Mouse (Mus musculus): ENCODE measurements around the gene Ifit3. TPM values are rescaled to one million over a fixed set of nuclear protein-coding genes. Genes with fewer than 3 reads are reported as not detected.

Gene Ifit3
- polyA plus RNA-seq, 1 experiment = 3.0 TPM

DNA sequence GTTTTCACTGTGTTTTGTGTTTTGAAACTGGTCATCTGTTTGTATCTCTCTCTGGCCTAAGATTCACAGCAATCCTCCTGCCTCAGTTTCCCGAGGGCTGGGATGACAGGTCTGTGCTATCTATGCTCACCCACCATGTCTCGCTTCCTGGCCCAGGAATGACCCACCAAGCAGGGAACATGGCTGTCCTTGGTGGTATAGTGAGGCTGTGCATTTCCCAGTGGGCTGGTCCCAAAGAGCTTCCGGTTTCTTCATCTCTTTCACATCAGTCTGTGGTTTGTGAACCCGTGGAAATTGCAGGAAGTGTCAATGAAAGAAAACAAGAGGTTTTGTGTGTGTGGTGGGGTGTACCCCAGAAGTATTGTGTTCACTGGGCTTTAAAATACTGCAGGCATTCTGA lies 41.3 kb downstream of the Ifit3 start:
- no peaks in the 10 kb centered on the region for H3K9me3 ChIP-seq (replicated peaks; ENCODE audit: control insufficient read depth, insufficient read depth, low read length, poor library complexity, severe bottlenecking)
- H3K27me3 ChIP-seq (ENCODE audit: control insufficient read depth, insufficient read depth, low read length, poor library complexity, severe bottlenecking) = no peaks in the 10 kb centered on the region
- H3K4me1 ChIP-seq (ENCODE audit: control insufficient read depth, insufficient read depth, low read length) = no peaks in the 10 kb centered on the region
- no peak overlapping the region for H3K9ac ChIP-seq (ENCODE audit: low read depth, poor library complexity, severe bottlenecking)
- TF ChIP-seq POLR2A (IDR thresholded peaks at IDR 0.05; ENCODE audit: insufficient read depth, low read length) (no peak), EP300 (IDR thresholded peaks at IDR 0.05; ENCODE audit: insufficient read depth, low read depth, low read length) (no peak), CTCF (IDR thresholded peaks at IDR 0.05; ENCODE audit: low read depth, low read length) (no peak)
- H3K4me3 ChIP-seq (ENCODE audit: low read depth, low read length) = no peak overlapping the region
- H3K27ac ChIP-seq (ENCODE audit: insufficient read depth, low read length) = no peak overlapping the region
- H3K36me3 ChIP-seq (ENCODE audit: control insufficient read depth, insufficient read depth, low read length, poor library complexity, severe bottlenecking) = no peaks in the 10 kb centered on the region

- H3K9ac ChIP-seq (ENCODE audit: low read depth, poor library complexity, severe bottlenecking) = no peak overlapping the region
- no peaks in the 10 kb centered on the region for H3K27me3 ChIP-seq (ENCODE audit: control insufficient read depth, insufficient read depth, low read length, poor library complexity, severe bottlenecking)
- TF ChIP-seq EP300 (IDR thresholded peaks at IDR 0.05; ENCODE audit: insufficient read depth, low read depth, low read length) = no peak
- TF ChIP-seq POLR2A (IDR thresholded peaks at IDR 0.05; ENCODE audit: insufficient read depth, low read length) = no peak
- TF ChIP-seq CTCF (IDR thresholded peaks at IDR 0.05; ENCODE audit: low read depth, low read length) = no peak
Observed at GRCm38 (mm10) chr19:34627496-34627895, 44.2 kb downstream of the Ifit3 start.

DNA sequence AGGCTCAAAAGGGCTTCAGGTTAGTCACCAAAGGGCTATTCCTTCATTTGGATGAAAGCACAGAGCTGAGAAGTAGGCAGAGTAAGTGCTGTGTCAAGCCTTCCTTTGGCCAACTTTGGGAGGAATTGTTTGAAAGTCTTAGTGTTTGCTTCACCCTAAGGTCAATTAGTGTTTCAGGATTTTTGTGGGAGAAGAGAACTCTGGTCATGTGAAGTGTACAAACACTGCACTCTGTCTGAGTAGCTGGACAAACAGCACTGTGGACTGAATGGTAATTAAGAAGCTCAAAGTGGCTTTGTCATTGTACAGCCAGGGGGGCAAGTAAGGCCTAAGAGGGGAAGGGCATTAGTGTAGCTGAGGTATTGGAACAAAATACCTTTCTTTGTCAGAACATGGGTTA lies 48.2 kb downstream of the Ifit3 start:
- Histone ChIP-seq H3K9me3 (replicated peaks; ENCODE audit: control insufficient read depth, insufficient read depth, low read length, poor library complexity, severe bottlenecking) (no peaks in the 10 kb centered on the region), H3K27me3 (ENCODE audit: control insufficient read depth, insufficient read depth, low read length, poor library complexity, severe bottlenecking) (no peaks in the 10 kb centered on the region), H3K36me3 (ENCODE audit: control insufficient read depth, insufficient read depth, low read length, poor library complexity, severe bottlenecking) (no peaks in the 10 kb centered on the region), H3K4me1 (ENCODE audit: control insufficient read depth, insufficient read depth, low read length) (no peaks in the 10 kb centered on the region), H3K27ac (ENCODE audit: insufficient read depth, low read length) (no peak overlapping the region), H3K9ac (ENCODE audit: low read depth, poor library complexity, severe bottlenecking) (no peak overlapping the region), H3K4me3 (ENCODE audit: low read depth, low read length) (no peak overlapping the region)
- no peak for TF ChIP-seq EP300 (IDR thresholded peaks at IDR 0.05; ENCODE audit: insufficient read depth, low read depth, low read length)

More at GRCm38 (mm10) chr19:34627496-34627895, 44.2 kb downstream of the Ifit3 start:
- H3K4me3 ChIP-seq (ENCODE audit: low read depth, low read length) = no peak overlapping the region
- H3K9me3 ChIP-seq (replicated peaks; ENCODE audit: control insufficient read depth, insufficient read depth, low read length, poor library complexity, severe bottlenecking) = no peaks in the 10 kb centered on the region
- H3K4me1 ChIP-seq (ENCODE audit: control insufficient read depth, insufficient read depth, low read length) = no peaks in the 10 kb centered on the region
- H3K27ac ChIP-seq (ENCODE audit: insufficient read depth, low read length) = no peak overlapping the region
- no peaks in the 10 kb centered on the region for H3K36me3 ChIP-seq (ENCODE audit: control insufficient read depth, insufficient read depth, low read length, poor library complexity, severe bottlenecking)

DNA sequence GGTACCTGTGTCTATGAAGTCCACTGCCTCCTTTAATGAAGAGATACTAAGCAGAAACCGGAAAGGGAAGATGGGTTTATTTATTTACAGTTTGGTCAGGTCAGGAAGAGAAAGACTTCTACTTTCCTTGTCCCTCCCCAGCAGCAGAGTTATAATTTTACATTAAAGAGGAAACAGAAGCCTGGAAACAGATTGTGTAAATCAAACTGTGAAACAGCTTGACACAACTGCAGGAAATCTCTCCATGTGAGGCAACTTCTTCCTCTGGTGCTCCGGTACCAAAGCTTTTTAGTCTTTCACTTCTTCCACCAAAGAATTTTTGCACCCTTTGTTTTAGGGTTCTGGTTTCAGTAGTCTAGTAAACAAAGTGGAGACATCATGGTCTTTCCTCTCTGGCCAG lies 50.2 kb downstream of the Ifit3 start:
- TF ChIP-seq CTCF (IDR thresholded peaks at IDR 0.05; ENCODE audit: low read depth, low read length) (no peak), POLR2A (IDR thresholded peaks at IDR 0.05; ENCODE audit: insufficient read depth, low read length) (no peak), EP300 (IDR thresholded peaks at IDR 0.05; ENCODE audit: insufficient read depth, low read depth, low read length) (no peak)
- Histone ChIP-seq H3K4me1 (ENCODE audit: control insufficient read depth, insufficient read depth, low read length) (no peaks in the 10 kb centered on the region), H3K27ac (ENCODE audit: insufficient read depth, low read length) (no peak overlapping the region), H3K27me3 (ENCODE audit: control insufficient read depth, insufficient read depth, low read length, poor library complexity, severe bottlenecking) (no peaks in the 10 kb centered on the region), H3K9me3 (replicated peaks; ENCODE audit: control insufficient read depth, insufficient read depth, low read length, poor library complexity, severe bottlenecking) (no peaks in the 10 kb centered on the region), H3K36me3 (ENCODE audit: control insufficient read depth, insufficient read depth, low read length, poor library complexity, severe bottlenecking) (no peaks in the 10 kb centered on the region), H3K4me3 (ENCODE audit: low read depth, low read length) (no peak overlapping the region), H3K9ac (ENCODE audit: low read depth, poor library complexity, severe bottlenecking) (no peak overlapping the region)

- Histone ChIP-seq H3K4me1 (ENCODE audit: control insufficient read depth, insufficient read depth, low read length) (no peaks in the 10 kb centered on the region), H3K27me3 (ENCODE audit: control insufficient read depth, insufficient read depth, low read length, poor library complexity, severe bottlenecking) (no peaks in the 10 kb centered on the region), H3K9me3 (replicated peaks; ENCODE audit: control insufficient read depth, insufficient read depth, low read length, poor library complexity, severe bottlenecking) (no peaks in the 10 kb centered on the region), H3K4me3 (ENCODE audit: low read depth, low read length) (no peak overlapping the region), H3K27ac (ENCODE audit: insufficient read depth, low read length) (no peak overlapping the region), H3K36me3 (ENCODE audit: control insufficient read depth, insufficient read depth, low read length, poor library complexity, severe bottlenecking) (no peaks in the 10 kb centered on the region), H3K9ac (ENCODE audit: low read depth, poor library complexity, severe bottlenecking) (no peak overlapping the region)
- TF ChIP-seq CTCF (IDR thresholded peaks at IDR 0.05; ENCODE audit: low read depth, low read length) (peak; percentile 60), EP300 (IDR thresholded peaks at IDR 0.05; ENCODE audit: insufficient read depth, low read depth, low read length) (no peak), POLR2A (IDR thresholded peaks at IDR 0.05; ENCODE audit: insufficient read depth, low read length) (no peak)
Observed at GRCm38 (mm10) chr19:34636933-34637557, 53.7 kb downstream of the Ifit3 start.

Other genes with a start within 250 kb of the Ifit3 start
- not detected in 2 replicates for gene Ch25h, start 108.4 kb upstream of the Ifit3 start, polyA plus RNA-seq (2011; ENCODE audit: insufficient read depth, insufficient read length, low read depth, missing spikeins)
- gene Lipa, start 56.1 kb upstream of the Ifit3 start, polyA plus RNA-seq (2011; ENCODE audit: insufficient read depth, insufficient read length, low read depth, missing spikeins) = 14.5 and 20.7 TPM in 2 replicates
- 1.9 and 3.2 TPM in 2 replicates for gene Ifit2, start 32.8 kb upstream of the Ifit3 start, polyA plus RNA-seq (2011; ENCODE audit: insufficient read depth, insufficient read length, low read depth, missing spikeins)
- gene Ifit1bl1, start 18.4 kb downstream of the Ifit3 start, polyA plus RNA-seq (2011; ENCODE audit: insufficient read depth, insufficient read length, low read depth, missing spikeins) = not detected in 2 replicates
- 0.35 TPM in 1 of 2 replicates, not detected in the other for gene Ifit3b, start 24.4 kb downstream of the Ifit3 start, polyA plus RNA-seq (2011; ENCODE audit: insufficient read depth, insufficient read length, low read depth, missing spikeins)
- not detected in 2 replicates for gene Ifit1bl2, start 57.2 kb downstream of the Ifit3 start, polyA plus RNA-seq (2011; ENCODE audit: insufficient read depth, insufficient read length, low read depth, missing spikeins)
- gene Ifit1, start 57.3 kb downstream of the Ifit3 start, polyA plus RNA-seq (2011; ENCODE audit: insufficient read depth, insufficient read length, low read depth, missing spikeins) = 1.5 and 2.5 TPM in 2 replicates
- 0.68 and 1.2 TPM in 2 replicates for gene Slc16a12, start 163.8 kb downstream of the Ifit3 start, polyA plus RNA-seq (2011; ENCODE audit: insufficient read depth, insufficient read length, low read depth, missing spikeins)

Measured in ES-Bruce4 (cell line).